Mouse (Mus musculus) CH12.LX (cell line): ENCODE data around the gene Ppm1m. TPM values are rescaled to one million over a fixed set of nuclear protein-coding genes. Genes with fewer than 3 reads are reported as not detected.

ENCODE experiments used
- DNase-seq: peaks from one replicate; pipeline ENCODE4 v3.0.0-alpha.2; 2013; ENCODE audit errors: extremely low read depth
- H3K27ac ChIP-seq: 2 replicates; pipeline ENCODE4 v1.5.1; 2012; ENCODE audit warnings: low read depth, mild to moderate bottlenecking, control low read depth, moderate library complexity; ENCODE audit not compliant: insufficient read depth
- H3K27me3 ChIP-seq: replicated peaks from 2 replicates; pipeline ENCODE3; 2012; ENCODE audit warnings: inconsistent platforms
- H3K36me3 ChIP-seq, 2 experiments: replicated peaks in 1 of 2; 2 replicates each; pipeline versions ENCODE3 to v1.6.1; 2012; ENCODE audit warnings: inconsistent platforms in 1 of 2, low read length in 1 of 2, mild to moderate bottlenecking in 1 of 2, mixed read lengths in 1 of 2, moderate library complexity in 1 of 2; ENCODE audit not compliant: control insufficient read depth in 1 of 2, insufficient read depth in 1 of 2
- H3K4me1 ChIP-seq, 2 experiments: 2 replicates each; pipeline ENCODE4 v1.6.1; 2012; ENCODE audit warnings: inconsistent platforms in 1 of 2, moderate library complexity in 1 of 2; ENCODE audit not compliant: insufficient read depth in 2 of 2, control insufficient read depth in 1 of 2
- H3K4me2 ChIP-seq: 2 replicates; pipeline ENCODE4 v1.6.1; 2012; ENCODE audit warnings: low read depth, mild to moderate bottlenecking, control low read depth; ENCODE audit not compliant: poor library complexity, insufficient read depth, severe bottlenecking
- H3K4me3 ChIP-seq, 3 experiments: fragments of 150-350 bp in 1 of 3; sonication (generic) in 1 of 3; replicated peaks in 1 of 3; 2 replicates each; pipeline versions ENCODE3 to v1.5.1; 2011 to 2012; ENCODE audit warnings: low read depth in 2 of 3, low read length in 2 of 3, mild to moderate bottlenecking in 2 of 3, moderate library complexity in 2 of 3, control low read depth in 1 of 3, improper control_type of control experiment in 1 of 3, inconsistent platforms in 1 of 3, mixed read lengths in 1 of 3; ENCODE audit not compliant: poor library complexity in 1 of 3
- H3K79me2 ChIP-seq: replicated peaks from 2 replicates; pipeline ENCODE4 v1.6.1; 2012; ENCODE audit warnings: mild to moderate bottlenecking, moderate library complexity; ENCODE audit not compliant: control insufficient read depth, poor library complexity, insufficient read depth, severe bottlenecking; ENCODE audit errors: extremely low read depth
- H3K9ac ChIP-seq: 2 replicates; pipeline ENCODE4 v1.6.1; 2012; ENCODE audit warnings: low read depth, mild to moderate bottlenecking, control low read depth, moderate library complexity; ENCODE audit not compliant: insufficient read depth
- H3K9me3 ChIP-seq: replicated peaks from 2 replicates; pipeline ENCODE3; 2012; ENCODE audit warnings: low read length, inconsistent platforms, mixed read lengths
- CTCF ChIP-seq, 2 experiments: IDR thresholded peaks in 1 of 2; conservative IDR thresholded peaks in 1 of 2; 2 replicates each; pipeline ENCODE4 v1.5.1; 2011 to 2012; ENCODE audit warnings: low read depth in 2 of 2, low read length in 2 of 2, improper control_type of control experiment in 1 of 2, inconsistent platforms in 1 of 2, mild to moderate bottlenecking in 1 of 2, moderate library complexity in 1 of 2
- ELF1 ChIP-seq: IDR thresholded peaks from 2 replicates; pipeline ENCODE4 v1.6.1; 2014; ENCODE audit warnings: low read depth, mild to moderate bottlenecking, inconsistent platforms, low read length, improper control_type of control experiment
- JUND ChIP-seq: conservative IDR thresholded peaks from 2 replicates; pipeline ENCODE4 v1.6.1; 2011; ENCODE audit warnings: low read depth, low read length, improper control_type of control experiment
- KAT2A ChIP-seq: IDR thresholded peaks from 2 replicates; pipeline ENCODE4 v1.6.1; 2012; ENCODE audit warnings: low read length, improper control_type of control experiment, inconsistent platforms; ENCODE audit not compliant: insufficient replicate concordance
- MAX ChIP-seq: IDR thresholded peaks from 2 replicates; pipeline ENCODE4 v1.6.1; 2011; ENCODE audit warnings: low read length, improper control_type of control experiment
- MEF2A ChIP-seq: IDR thresholded peaks from 2 replicates; pipeline ENCODE4 v1.6.1; 2014; ENCODE audit warnings: low read depth, mild to moderate bottlenecking, inconsistent platforms, low read length, improper control_type of control experiment, borderline replicate concordance
- MYC ChIP-seq: IDR thresholded peaks from 2 replicates; pipeline ENCODE4 v1.6.1; 2011; ENCODE audit warnings: low read depth, mild to moderate bottlenecking, improper control_type of control experiment, low read length
- NELFE ChIP-seq: IDR thresholded peaks from 2 replicates; pipeline ENCODE4 v1.6.1; 2011; ENCODE audit warnings: low read depth, low read length, improper control_type of control experiment
- NRF1 ChIP-seq: IDR thresholded peaks from 2 replicates; pipeline ENCODE4 v1.6.1; 2014; ENCODE audit warnings: low read depth, mild to moderate bottlenecking, inconsistent platforms, low read length, improper control_type of control experiment, moderate library complexity
- POLR2A ChIP-seq: IDR thresholded peaks from 2 replicates; pipeline ENCODE4 v1.6.1; 2011; ENCODE audit warnings: low read depth, mild to moderate bottlenecking, improper control_type of control experiment, low read length
- POLR2AphosphoS2 ChIP-seq: IDR thresholded peaks from 2 replicates; pipeline ENCODE4 v1.6.1; 2011; ENCODE audit warnings: low read depth, low read length, improper control_type of control experiment
- TBP ChIP-seq: conservative IDR thresholded peaks from 2 replicates; pipeline ENCODE4 v1.6.1; 2011; ENCODE audit warnings: low read depth, low read length, improper control_type of control experiment
- TCF12 ChIP-seq: IDR thresholded peaks from 2 replicates; pipeline ENCODE4 v1.6.1; 2014; ENCODE audit warnings: low read depth, mild to moderate bottlenecking, inconsistent platforms, low read length, improper control_type of control experiment
- UBTF ChIP-seq: IDR thresholded peaks from 2 replicates; pipeline ENCODE4 v1.6.1; 2012; ENCODE audit warnings: low read depth, mild to moderate bottlenecking, inconsistent platforms, low read length, improper control_type of control experiment, moderate library complexity
- USF1 ChIP-seq: IDR thresholded peaks from 2 replicates; pipeline ENCODE4 v1.6.1; 2014; ENCODE audit warnings: low read depth, mild to moderate bottlenecking, inconsistent platforms, low read length, improper control_type of control experiment
- ZC3H11A ChIP-seq: IDR thresholded peaks from 2 replicates; pipeline ENCODE4 v1.6.1; 2012; ENCODE audit warnings: low read depth, mild to moderate bottlenecking, inconsistent platforms, low read length, improper control_type of control experiment
- ZNF384 ChIP-seq: IDR thresholded peaks from 2 replicates; pipeline ENCODE4 v1.6.1; 2012; ENCODE audit warnings: low read depth, low read length, improper control_type of control experiment, inconsistent platforms
- dilution Hi-C: fragments of 300-500 bp; cut with MboI; formaldehyde crosslinking; loops from 2 replicates; pipeline ENCODE4 v1.14.3; 2020; ENCODE audit warnings: low sequenced_read_pairs; ENCODE audit not compliant: extremely low pct_unique_long_range_greater_than_20kb, extremely low pct_ligation_motif_present
- in situ Hi-C: fragments of 300-500 bp; cut with MboI; formaldehyde crosslinking; loops from 3 replicates; pipeline ENCODE4 v1.14.3; 2019; ENCODE audit warnings: low sequenced_read_pairs, low pct_ligation_motif_present, low pct_unique_long_range_greater_than_20kb, mixed read lengths
- polyA plus RNA-seq: library from polyadenylated mRNA; unstranded; fragments of >175 nt; gene quantifications from 2 replicates; pipeline ENCODE4 v1.2.1, GENCODE M21; 2012; ENCODE audit warnings: low read depth; ENCODE audit not compliant: insufficient read length
- total RNA-seq, 2 experiments: library from RNA; depleted of rRNA; stranded (reverse); fragments of 300-350 nt in 1 of 2; fragments of >200 nt in 1 of 2; gene quantifications; 2 replicates each; pipeline ENCODE4 v1.2.3; 2012 to 2014

Gene Ppm1m
- total and polyA plus RNA-seq, 3 experiments: 54.7 to 111 (median 86.0) TPM

DNA sequence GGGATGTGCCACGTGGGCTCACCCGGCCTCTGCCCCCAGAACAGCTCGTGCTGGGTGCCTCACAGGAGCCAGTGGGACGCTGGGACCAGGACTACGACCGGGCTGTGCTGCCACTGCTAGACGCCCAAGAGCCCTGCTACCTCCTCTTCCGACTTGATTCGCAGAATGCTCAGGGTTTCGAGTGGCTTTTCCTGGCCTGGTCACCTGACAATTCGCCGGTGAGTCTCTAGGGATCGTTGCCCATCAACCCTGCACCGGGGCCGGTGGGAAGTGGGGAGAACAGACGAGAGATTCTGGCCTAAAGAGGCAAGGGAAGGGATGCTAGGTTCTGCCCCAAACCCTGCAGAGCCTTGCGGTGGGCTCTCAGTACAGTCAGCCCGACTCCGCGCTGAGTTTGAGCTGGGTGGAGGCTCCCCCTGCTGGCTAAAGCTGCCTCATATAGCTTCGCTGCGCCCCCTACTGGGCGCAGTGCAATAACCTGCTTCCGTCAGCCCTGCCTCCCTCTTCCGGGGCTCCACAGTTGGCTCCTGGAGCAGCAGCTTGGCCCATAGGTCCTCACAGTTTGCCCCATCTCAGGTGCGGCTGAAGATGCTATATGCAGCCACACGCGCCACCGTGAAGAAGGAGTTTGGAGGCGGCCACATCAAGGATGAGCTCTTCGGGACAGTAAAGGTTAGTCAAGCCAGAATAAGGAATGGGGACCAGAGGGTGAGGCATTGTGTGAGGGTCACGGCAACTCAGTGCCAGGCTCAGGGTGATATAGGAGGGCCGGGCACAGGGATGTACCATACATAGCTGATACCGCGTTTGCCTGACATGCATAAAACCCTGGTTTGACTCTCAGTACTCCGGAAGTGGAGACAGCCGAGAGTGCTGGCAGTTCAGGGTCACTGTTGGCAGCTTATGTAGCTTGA lies 12.4 kb upstream of the Ppm1m start (continued):
- peak; percentile 93 for TF ChIP-seq ELF1

DNA sequence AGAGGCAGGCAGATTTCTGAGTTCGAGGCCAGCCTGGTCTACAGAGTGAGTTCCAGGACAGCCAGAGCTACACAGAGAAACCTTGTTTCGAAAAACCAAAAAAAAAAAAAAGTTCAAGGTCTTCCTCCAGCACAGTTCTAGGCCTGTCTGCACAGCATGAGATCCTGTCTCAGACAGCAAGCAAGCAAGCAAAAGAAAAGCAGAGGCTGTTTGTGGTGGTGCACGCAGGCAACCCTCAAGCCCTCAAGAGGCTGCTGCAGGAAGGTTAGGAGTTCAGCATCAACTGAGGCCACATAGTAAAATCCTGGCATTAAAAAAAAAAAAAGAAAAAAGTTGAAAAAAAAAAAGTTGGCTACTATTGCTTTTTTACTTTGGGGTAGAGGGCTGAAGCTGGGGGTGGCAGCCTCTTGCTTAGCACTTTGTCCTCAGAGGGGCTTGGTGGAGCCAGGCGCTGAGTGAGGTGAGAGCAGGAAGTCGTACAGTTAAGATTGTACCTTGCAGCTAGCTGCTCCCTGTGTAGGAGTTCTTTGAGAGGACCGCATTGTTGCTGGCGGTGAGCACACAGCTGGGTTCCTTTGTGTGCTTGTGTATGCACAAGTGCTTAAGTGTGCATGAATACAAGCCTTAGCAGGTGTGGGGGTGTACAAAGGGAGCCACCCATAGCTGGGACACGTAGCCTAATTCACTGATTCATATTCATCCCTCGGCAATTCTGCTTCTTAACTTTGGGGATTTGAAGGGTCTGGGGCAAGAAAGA lies 11.5 kb upstream of the Ppm1m start:
- Histone ChIP-seq H3K36me3 (peaks cover 31 to 77% of the 10 kb centered on the region in 2 experiments), H3K27me3 (no peaks in the 10 kb centered on the region), H3K79me2 (no peaks in the 10 kb centered on the region), H3K9me3 (no peaks in the 10 kb centered on the region), H3K27ac (peak overlapping the region; percentile 63), H3K4me3 (peak overlapping the region in 1 of 3 experiments; percentile 58), H3K4me2 (peak overlapping the region; percentile 33; the same call in 1 of the 2 replicates), H3K4me1 (peaks cover 18 to 52% of the 10 kb centered on the region in 2 experiments), H3K9ac (no peak overlapping the region)
- in situ Hi-C loops: loop anchor here (5.0 kb wide), 1 partner anchor 54 kb away; the partner anchor contains the start of gene Glyctk
- TF ChIP-seq MYC: no peak
- TF ChIP-seq ZNF384: peak; percentile 15; the same call in 1 of the 2 replicates
- no peak for DNase-seq
- dilution Hi-C loops: no loop called here

DNA sequence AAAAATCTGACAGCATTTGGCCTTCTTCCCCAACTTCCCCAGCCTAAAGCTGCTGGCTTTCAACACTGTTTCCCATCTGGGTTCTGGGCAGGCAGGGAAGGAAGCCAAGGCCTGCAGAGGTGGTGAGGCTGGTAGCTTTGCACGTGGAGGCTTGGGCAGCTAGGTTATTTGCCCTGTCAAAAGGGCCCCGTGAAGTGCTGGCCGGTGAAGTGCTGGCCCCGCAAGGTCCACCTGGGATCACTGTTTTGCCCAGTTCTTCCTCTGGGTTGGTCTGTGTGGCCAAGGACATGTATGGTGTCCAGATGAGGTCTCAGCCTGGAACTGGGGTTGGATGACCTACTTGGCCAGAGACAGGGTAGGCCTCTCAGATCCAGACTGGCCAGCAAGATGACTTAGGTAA lies 10.4 kb upstream of the Ppm1m start:
- Histone ChIP-seq H3K4me1 (peaks cover 18 to 53% of the 10 kb centered on the region in 2 experiments), H3K9ac (no peak overlapping the region)
- in situ Hi-C loops: loop anchor here (5.0 kb wide), 1 partner anchor 53 kb away; the partner anchor contains the start of gene Glyctk
- TF ChIP-seq KAT2A (no peak), NELFE (no peak), TBP (no peak), ZC3H11A (no peak), POLR2A (no peak), USF1 (no peak), NRF1 (no peak), CTCF (conservative IDR thresholded peaks at IDR 0.05 in 1 of 2, IDR thresholded peaks at IDR 0.05 in 1 of 2; ENCODE audit: low read depth in 2 of 2, low read length in 2 of 2) (no peak), JUND (no peak), UBTF (no peak), MAX (no peak), MEF2A (no peak), POLR2AphosphoS2 (no peak), TCF12 (no peak)
- TF ChIP-seq, all 38 proteins: peak for 0
- Histone ChIP-seq H3K36me3 (peaks cover 29 to 74% of the 10 kb centered on the region in 2 experiments), H3K9me3 (no peaks in the 10 kb centered on the region), H3K79me2 (no peaks in the 10 kb centered on the region; the same call in 1 of the 2 replicates), H3K27ac (no peak overlapping the region), H3K4me2 (no peak overlapping the region), H3K27me3 (no peaks in the 10 kb centered on the region), H3K4me3 (no peak overlapping the region)
- no peak for DNase-seq
- dilution Hi-C loops: no loop called here
